Mouse (Mus musculus): ENCODE measurements around the gene Mmp3. TPM values are rescaled to one million over a fixed set of nuclear protein-coding genes. Genes with fewer than 3 reads are reported as not detected.

The Mmp3 gene
- polyA plus RNA-seq (2015; fragmentation: Illumina TruSeq; extraction: RNeasy Lipid Tissue Mini Kit (QIAGEN cat#74804); ENCODE audit: insufficient read depth, low read depth, low replicate concordance) = 3.4 TPM

DNA sequence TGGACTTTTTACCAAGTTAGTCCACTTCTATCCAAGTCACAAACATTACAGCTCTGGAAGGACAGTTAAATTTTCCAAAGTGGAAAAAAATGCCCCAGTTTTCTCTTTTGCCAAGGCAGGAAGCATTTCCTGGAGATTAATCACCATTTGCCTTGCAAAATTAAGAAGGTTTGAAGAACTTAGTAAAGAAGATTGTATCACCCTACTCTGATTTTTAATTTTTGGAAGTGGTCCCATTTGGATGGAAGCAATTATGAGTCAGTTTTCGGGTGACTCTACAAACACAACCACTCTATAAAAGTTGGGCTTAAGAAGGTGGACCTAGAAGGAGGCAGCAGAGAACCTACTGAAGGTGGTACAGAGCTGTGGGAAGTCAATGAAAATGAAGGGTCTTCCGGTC, at the start of gene Mmp3:
Mmp3 (plus strand) TSS at position 301 of the 400 bp plus-strand sequence.

DNA sequence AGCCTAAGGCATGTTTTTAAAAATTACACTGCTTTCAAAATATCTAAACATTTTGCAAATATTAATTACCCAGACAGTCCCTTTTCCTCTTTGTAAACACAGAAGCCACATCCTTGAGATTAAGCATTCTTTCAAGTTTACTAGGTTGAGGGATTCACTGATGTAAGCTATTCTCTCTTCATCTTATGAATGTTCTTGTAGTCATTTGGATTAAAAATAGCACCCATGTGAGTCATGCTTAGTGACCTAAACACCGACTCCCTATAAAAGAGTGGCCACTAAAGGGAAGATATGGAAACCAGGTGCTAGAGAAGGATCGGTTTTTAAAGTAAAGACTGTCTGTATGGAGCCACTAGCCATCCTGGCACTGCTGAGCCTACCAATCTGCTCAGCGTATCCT, 56.4 kb downstream of the Mmp3 start, which contains the start of gene Mmp10:
Mmp10 (plus strand) TSS at position 302 of the 400 bp plus-strand sequence.

Other genes starting within 250 kb of the Mmp3 start
- gene Mmp13, start 173.3 kb upstream of the Mmp3 start, polyA plus RNA-seq (2015; fragmentation: Illumina TruSeq; extraction: RNeasy Lipid Tissue Mini Kit (QIAGEN cat#74804); ENCODE audit: insufficient read depth, low read depth, low replicate concordance) = not detected
- gene Mmp12, start 101.4 kb upstream of the Mmp3 start, polyA plus RNA-seq (2015; fragmentation: Illumina TruSeq; extraction: RNeasy Lipid Tissue Mini Kit (QIAGEN cat#74804); ENCODE audit: insufficient read depth, low read depth, low replicate concordance) = not detected
- not detected for gene Mmp1b, start 57.8 kb upstream of the Mmp3 start, polyA plus RNA-seq (2015; fragmentation: Illumina TruSeq; extraction: RNeasy Lipid Tissue Mini Kit (QIAGEN cat#74804); ENCODE audit: insufficient read depth, low read depth, low replicate concordance)
- gene Mmp10, start 56.5 kb downstream of the Mmp3 start, polyA plus RNA-seq (2015; fragmentation: Illumina TruSeq; extraction: RNeasy Lipid Tissue Mini Kit (QIAGEN cat#74804); ENCODE audit: insufficient read depth, low read depth, low replicate concordance) = not detected
- not detected for gene Mmp8, start 112.6 kb downstream of the Mmp3 start, polyA plus RNA-seq (2015; fragmentation: Illumina TruSeq; extraction: RNeasy Lipid Tissue Mini Kit (QIAGEN cat#74804); ENCODE audit: insufficient read depth, low read depth, low replicate concordance)
- gene Mmp27, start 125.6 kb downstream of the Mmp3 start, polyA plus RNA-seq (2015; fragmentation: Illumina TruSeq; extraction: RNeasy Lipid Tissue Mini Kit (QIAGEN cat#74804); ENCODE audit: insufficient read depth, low read depth, low replicate concordance) = not detected
- gene Mmp20, start 182.4 kb downstream of the Mmp3 start, polyA plus RNA-seq (2015; fragmentation: Illumina TruSeq; extraction: RNeasy Lipid Tissue Mini Kit (QIAGEN cat#74804); ENCODE audit: insufficient read depth, low read depth, low replicate concordance) = not detected
- 1.4 TPM for gene Mmp7, start 246.3 kb downstream of the Mmp3 start, polyA plus RNA-seq (2015; fragmentation: Illumina TruSeq; extraction: RNeasy Lipid Tissue Mini Kit (QIAGEN cat#74804); ENCODE audit: insufficient read depth, low read depth, low replicate concordance)